Mouse (Mus musculus): ENCODE data around the gene Ak3.

Ak3 gene

GRCm38 (mm10) chr19:29047334-29048170 lies at the start of gene Ak3:
TSS of gene Ak3 (minus strand) at chr19:29047961.
- DNase-seq (ENCODE audit: low spot score): peak; percentile 80

GRCm38 (mm10) chr19:29092194-29092593 lies 44.4 kb upstream of the Ak3 start:
- no peak for DNase-seq (ENCODE audit: low spot score)

GRCm38 (mm10) chr19:29088628-29089027 lies 40.9 kb upstream of the Ak3 start:
- DNase-seq (ENCODE audit: low spot score): no peak

- no peak for DNase-seq (ENCODE audit: low spot score)
Observed at GRCm38 (mm10) chr19:29074802-29075201, 27.0 kb upstream of the Ak3 start.

GRCm38 (mm10) chr19:29069195-29069594 lies 21.4 kb upstream of the Ak3 start:
- DNase-seq (ENCODE audit: low spot score): peak; percentile 48

- peak; percentile 85 for DNase-seq (ENCODE audit: low spot score)
Observed at GRCm38 (mm10) chr19:29066981-29067471, 19.3 kb upstream of the Ak3 start.

- DNase-seq (ENCODE audit: low spot score): peak; percentile 77
Observed at GRCm38 (mm10) chr19:29064451-29065102, 16.8 kb upstream of the Ak3 start.

GRCm38 (mm10) chr19:29063577-29064363 lies 16.0 kb upstream of the Ak3 start:
- DNase-seq (ENCODE audit: low spot score): peak; percentile 97

- DNase-seq (ENCODE audit: low spot score): no peak
Observed at GRCm38 (mm10) chr19:29063009-29063408, 15.2 kb upstream of the Ak3 start.

- DNase-seq (ENCODE audit: low spot score): no peak
Observed at GRCm38 (mm10) chr19:29060299-29060698, 12.5 kb upstream of the Ak3 start.

- DNase-seq (ENCODE audit: low spot score): no peak
Observed at GRCm38 (mm10) chr19:29059688-29060087, 11.9 kb upstream of the Ak3 start.

GRCm38 (mm10) chr19:29058741-29059140 lies 11.0 kb upstream of the Ak3 start:
- DNase-seq (ENCODE audit: low spot score): no peak

GRCm38 (mm10) chr19:29055469-29055868 lies 7.7 kb upstream of the Ak3 start:
- peak; percentile 58 for DNase-seq (ENCODE audit: low spot score)

GRCm38 (mm10) chr19:29054594-29054993 lies 6.8 kb upstream of the Ak3 start:
- no peak for DNase-seq (ENCODE audit: low spot score)

GRCm38 (mm10) chr19:29052786-29053185 lies 5.0 kb upstream of the Ak3 start:
- DNase-seq (ENCODE audit: low spot score): no peak

GRCm38 (mm10) chr19:29050186-29050980 lies 2.6 kb upstream of the Ak3 start:
- DNase-seq (ENCODE audit: low spot score): peak; percentile 88

- peak; percentile 59 for DNase-seq (ENCODE audit: low spot score)
Observed at GRCm38 (mm10) chr19:29049401-29050075, 1.8 kb upstream of the Ak3 start.

GRCm38 (mm10) chr19:29046961-29047333 lies 814 bp downstream of the Ak3 start:
- peak; percentile 70 for DNase-seq (ENCODE audit: low spot score)

- DNase-seq (ENCODE audit: low spot score): peak; percentile 40
Observed at GRCm38 (mm10) chr19:29045956-29046650, 1.7 kb downstream of the Ak3 start.

GRCm38 (mm10) chr19:29045369-29045768 lies 2.4 kb downstream of the Ak3 start:
- no peak for DNase-seq (ENCODE audit: low spot score)
